Mouse (Mus musculus): ENCODE results near the gene Tspan33. TPM values are rescaled to one million over a fixed set of nuclear protein-coding genes. Genes with fewer than 3 reads are reported as not detected.
"Not testable (repeated sequence)": the region's sequence is repeated elsewhere in the genome, so short reads cannot be mapped to it uniquely, and the experiment has no call there.

Tspan33 gene
- polyA plus RNA-seq, 1 experiment from 2014 or later: 0.98 TPM

DNA sequence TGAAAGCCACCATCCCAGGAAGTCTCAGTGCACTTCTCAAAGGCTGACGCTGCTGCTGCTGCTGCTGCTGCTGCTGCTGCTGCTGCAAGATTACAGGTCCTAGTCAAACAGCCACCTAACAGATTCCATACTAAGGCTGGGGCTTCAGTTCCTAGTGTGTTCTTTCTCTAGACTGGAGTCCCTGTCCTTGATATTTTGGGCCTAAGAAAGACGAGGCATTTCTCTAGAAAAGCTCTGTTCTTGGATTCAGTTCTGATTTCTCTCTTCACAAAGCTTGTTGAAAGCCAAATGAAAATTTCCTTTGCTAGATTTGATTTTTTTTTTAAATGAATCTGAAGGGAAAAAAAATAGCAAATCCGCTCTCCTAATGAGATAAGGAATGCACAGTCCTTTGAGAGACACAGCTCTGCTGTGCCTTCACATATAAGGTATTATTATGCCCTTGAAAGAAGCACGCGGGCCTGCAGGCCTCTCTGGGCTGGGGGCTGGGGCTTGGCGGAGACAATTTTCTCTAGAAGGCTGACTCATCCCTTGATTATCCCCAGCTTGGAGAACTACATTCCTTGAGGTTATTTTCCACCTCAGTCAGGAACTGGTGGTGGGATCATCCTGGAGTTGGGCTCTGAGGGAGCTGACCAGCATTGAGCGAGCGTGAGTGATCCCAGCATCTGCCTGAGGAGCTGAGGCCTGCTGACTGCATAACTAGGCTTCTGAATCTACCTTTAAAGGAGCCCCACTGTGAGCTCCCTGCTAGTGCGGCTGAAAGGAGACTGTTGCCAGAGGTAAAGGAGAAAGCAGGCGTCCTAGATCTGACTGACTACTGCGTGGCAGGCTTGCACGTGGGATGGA, 21.2 kb upstream of the Tspan33 start:
- Histone ChIP-seq H3K4me1 (ENCODE audit: control insufficient read depth, insufficient read depth, low read length) (peaks cover 3% of the 10 kb centered on the region; the same call in 1 of the 2 replicates), H3K36me3 (ENCODE audit: control insufficient read depth, insufficient read depth, low read length) (no peaks in the 10 kb centered on the region), H3K9ac (ENCODE audit: low read depth, low read length) (no peak overlapping the region), H3K9me3 (ENCODE audit: control insufficient read depth, low read length) (no peaks in the 10 kb centered on the region), H3K4me2 (ENCODE audit: low read depth, low read length) (no peak overlapping the region), H3K27me3 (replicated peaks; ENCODE audit: control insufficient read depth, insufficient read depth, low read length) (no peaks in the 10 kb centered on the region), H3K4me3 (ENCODE audit: low read length) (no peak overlapping the region), H3K27ac (ENCODE audit: low read length) (peak overlapping the region; percentile 23; the same call in 1 of the 2 replicates)
- peak; percentile 38; the same call in 1 of the 2 replicates for ATAC-seq
- 37% methylated on average over 12 of the region's 12 CpGs for WGBS

- no peaks in the 10 kb centered on the region for H3K27me3 ChIP-seq (replicated peaks; ENCODE audit: control insufficient read depth, insufficient read depth, low read length)
- no peaks in the 10 kb centered on the region for H3K36me3 ChIP-seq (ENCODE audit: control insufficient read depth, insufficient read depth, low read length)
- WGBS: 47% methylated on average over 2 of the region's 2 CpGs
- H3K9ac ChIP-seq (ENCODE audit: low read depth, low read length): no peak overlapping the region
- peaks cover 3% of the 10 kb centered on the region; the same call in 1 of the 2 replicates for H3K4me1 ChIP-seq (ENCODE audit: control insufficient read depth, insufficient read depth, low read length)
- H3K9me3 ChIP-seq (ENCODE audit: control insufficient read depth, low read length): no peaks in the 10 kb centered on the region
- no peak overlapping the region for H3K27ac ChIP-seq (ENCODE audit: low read length)
- no peak overlapping the region for H3K4me2 ChIP-seq (ENCODE audit: low read depth, low read length)
- no peak for ATAC-seq
- H3K4me3 ChIP-seq (ENCODE audit: low read length): no peak overlapping the region
Observed at GRCm38 (mm10) chr6:29673739-29674138, 20.3 kb upstream of the Tspan33 start.

DNA sequence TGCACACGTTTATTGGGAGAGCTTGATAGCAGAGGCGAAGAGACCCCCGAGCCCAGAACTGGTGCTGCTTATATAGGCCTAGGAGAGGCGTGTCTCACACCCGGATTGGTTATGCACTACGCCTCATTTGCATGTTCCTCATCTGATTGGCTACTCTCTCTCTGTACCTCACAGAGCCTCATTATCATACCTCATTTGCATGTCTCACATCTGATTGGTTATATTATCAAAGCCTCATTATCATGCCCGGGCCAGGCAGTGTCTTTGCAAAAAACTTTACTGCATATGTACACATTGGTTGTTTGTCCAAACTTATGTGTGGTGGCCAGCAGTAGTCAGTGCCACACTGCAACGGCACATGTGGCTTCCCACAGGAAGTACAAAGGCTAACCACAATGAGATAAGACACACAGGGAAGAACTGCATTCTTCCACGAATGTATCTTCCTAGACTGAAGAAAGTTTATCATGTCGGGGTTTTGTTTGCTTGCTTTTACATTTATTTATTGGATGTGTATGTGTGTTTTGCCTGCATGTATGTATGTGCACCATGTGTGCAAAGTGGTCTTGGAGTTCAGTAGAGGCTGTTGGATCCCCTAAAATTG, 14.0 kb upstream of the Tspan33 start:
- H3K27me3 ChIP-seq (replicated peaks; ENCODE audit: control insufficient read depth, insufficient read depth, low read length); ATAC-seq; H3K9me3 ChIP-seq (ENCODE audit: control insufficient read depth, low read length); H3K27ac ChIP-seq (ENCODE audit: low read length); H3K36me3 ChIP-seq (ENCODE audit: control insufficient read depth, insufficient read depth, low read length); H3K4me3 ChIP-seq (ENCODE audit: low read length); H3K4me2 ChIP-seq (ENCODE audit: low read depth, low read length); H3K9ac ChIP-seq (ENCODE audit: low read depth, low read length); H3K4me1 ChIP-seq (ENCODE audit: control insufficient read depth, insufficient read depth, low read length): not testable (repeated sequence)
- WGBS: 87% methylated on average over 9 of the region's 10 CpGs

DNA sequence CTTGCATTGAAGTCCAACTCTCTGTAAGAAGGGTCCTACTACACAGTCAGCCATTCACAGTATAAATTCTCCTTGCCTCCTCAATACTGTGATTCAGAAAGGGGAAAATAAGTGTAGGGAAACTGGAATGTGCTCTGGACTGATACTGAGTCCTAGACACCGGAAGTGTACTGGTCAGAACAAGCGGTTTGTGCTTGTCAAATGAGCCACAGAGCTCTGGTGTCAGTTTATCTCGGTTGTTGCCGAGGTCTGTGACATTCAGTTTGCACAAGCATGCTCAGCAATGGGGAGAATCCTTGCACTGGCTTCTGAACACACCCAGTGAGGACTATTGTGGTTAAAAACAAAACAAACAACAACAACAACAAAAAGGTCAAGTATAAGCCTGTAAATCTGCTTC, 12.2 kb upstream of the Tspan33 start:
- Histone ChIP-seq H3K4me3 (ENCODE audit: low read length) (no peak overlapping the region), H3K9ac (ENCODE audit: low read depth, low read length) (no peak overlapping the region), H3K4me2 (ENCODE audit: low read depth, low read length) (no peak overlapping the region), H3K27ac (ENCODE audit: low read length) (no peak overlapping the region), H3K4me1 (ENCODE audit: control insufficient read depth, insufficient read depth, low read length) (no peaks in the 10 kb centered on the region), H3K36me3 (ENCODE audit: control insufficient read depth, insufficient read depth, low read length) (no peaks in the 10 kb centered on the region), H3K27me3 (replicated peaks; ENCODE audit: control insufficient read depth, insufficient read depth, low read length) (no peaks in the 10 kb centered on the region), H3K9me3 (ENCODE audit: control insufficient read depth, low read length) (no peaks in the 10 kb centered on the region)
- 68% methylated on average over 4 of the region's 4 CpGs for WGBS
- ATAC-seq: no peak

GRCm38 (mm10) chr6:29684686-29685085, 9.3 kb upstream of the Tspan33 start:
- 74% methylated on average over 4 of the region's 4 CpGs for WGBS
- Histone ChIP-seq H3K36me3 (ENCODE audit: control insufficient read depth, insufficient read depth, low read length) (no peaks in the 10 kb centered on the region), H3K27me3 (replicated peaks; ENCODE audit: control insufficient read depth, insufficient read depth, low read length) (no peaks in the 10 kb centered on the region), H3K4me1 (ENCODE audit: control insufficient read depth, insufficient read depth, low read length) (no peaks in the 10 kb centered on the region), H3K9ac (ENCODE audit: low read depth, low read length) (no peak overlapping the region), H3K27ac (ENCODE audit: low read length) (no peak overlapping the region), H3K4me2 (ENCODE audit: low read depth, low read length) (no peak overlapping the region), H3K4me3 (ENCODE audit: low read length) (no peak overlapping the region), H3K9me3 (ENCODE audit: control insufficient read depth, low read length) (no peaks in the 10 kb centered on the region)
- ATAC-seq: no peak

- H3K27ac ChIP-seq (ENCODE audit: low read length): no peak overlapping the region
- no peaks in the 10 kb centered on the region for H3K27me3 ChIP-seq (replicated peaks; ENCODE audit: control insufficient read depth, insufficient read depth, low read length)
- ATAC-seq: no peak
- no peaks in the 10 kb centered on the region for H3K36me3 ChIP-seq (ENCODE audit: control insufficient read depth, insufficient read depth, low read length)
- H3K9ac ChIP-seq (ENCODE audit: low read depth, low read length): no peak overlapping the region
- WGBS: 84% methylated on average over 4 of the region's 4 CpGs
- H3K4me3 ChIP-seq (ENCODE audit: low read length): no peak overlapping the region
- H3K9me3 ChIP-seq (ENCODE audit: control insufficient read depth, low read length): no peaks in the 10 kb centered on the region
- H3K4me1 ChIP-seq (ENCODE audit: control insufficient read depth, insufficient read depth, low read length): no peaks in the 10 kb centered on the region
- no peak overlapping the region for H3K4me2 ChIP-seq (ENCODE audit: low read depth, low read length)
Observed at GRCm38 (mm10) chr6:29685952-29686351, 8.1 kb upstream of the Tspan33 start.

DNA sequence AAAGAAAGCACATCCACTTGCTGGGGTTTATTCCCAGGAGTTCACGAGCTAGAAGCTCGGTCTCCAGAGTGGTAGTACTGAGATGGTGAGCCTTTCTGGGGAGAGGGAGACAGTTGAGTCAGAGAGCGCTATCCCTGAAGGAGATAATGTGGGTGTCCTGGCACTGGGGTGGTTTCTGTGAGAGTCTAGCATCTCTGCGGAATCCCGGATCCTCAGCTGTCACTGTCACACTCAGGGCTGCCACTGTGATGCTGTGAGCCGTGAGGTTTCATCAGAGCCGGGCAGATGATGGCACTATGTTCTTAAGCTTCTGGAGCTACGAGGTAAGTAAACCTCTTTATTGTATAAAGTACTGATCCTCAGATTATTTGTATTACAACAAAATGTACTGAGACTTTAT, 4.6 kb upstream of the Tspan33 start:
- H3K36me3 ChIP-seq (ENCODE audit: control insufficient read depth, insufficient read depth, low read length): no peaks in the 10 kb centered on the region
- no peak for ATAC-seq
- H3K4me1 ChIP-seq (ENCODE audit: control insufficient read depth, insufficient read depth, low read length): peaks cover 3% of the 10 kb centered on the region; the same call in 1 of the 2 replicates
- WGBS: 73% methylated on average over 8 of the region's 8 CpGs
- no peak overlapping the region for H3K4me2 ChIP-seq (ENCODE audit: low read depth, low read length)
- H3K4me3 ChIP-seq (ENCODE audit: low read length): no peak overlapping the region
- H3K27me3 ChIP-seq (replicated peaks; ENCODE audit: control insufficient read depth, insufficient read depth, low read length): peaks cover 4% of the 10 kb centered on the region; the same call in 1 of the 2 replicates
- no peak overlapping the region for H3K9ac ChIP-seq (ENCODE audit: low read depth, low read length)
- H3K27ac ChIP-seq (ENCODE audit: low read length): no peak overlapping the region
- no peaks in the 10 kb centered on the region for H3K9me3 ChIP-seq (ENCODE audit: control insufficient read depth, low read length)

GRCm38 (mm10) chr6:29694375-29695289, 610 bp downstream of the Tspan33 start:
- Histone ChIP-seq H3K9me3 (ENCODE audit: control insufficient read depth, low read length) (no peaks in the 10 kb centered on the region), H3K36me3 (ENCODE audit: control insufficient read depth, insufficient read depth, low read length) (no peaks in the 10 kb centered on the region), H3K27ac (ENCODE audit: low read length) (no peak overlapping the region), H3K27me3 (replicated peaks; ENCODE audit: control insufficient read depth, insufficient read depth, low read length) (peaks cover 4% of the 10 kb centered on the region; the same call in 1 of the 2 replicates), H3K4me1 (ENCODE audit: control insufficient read depth, insufficient read depth, low read length) (peaks cover 4% of the 10 kb centered on the region; the same call in 1 of the 2 replicates), H3K9ac (ENCODE audit: low read depth, low read length) (peak overlapping the region; percentile 80), H3K4me3 (ENCODE audit: low read length) (peak overlapping the region; percentile 72), H3K4me2 (ENCODE audit: low read depth, low read length) (peak overlapping the region; percentile 99)
- 9% methylated on average over 34 of the region's 35 CpGs for WGBS
- ATAC-seq: peak; percentile 27

GRCm38 (mm10) chr6:29695290-29695674, 1.3 kb downstream of the Tspan33 start:
- H3K4me2 ChIP-seq (ENCODE audit: low read depth, low read length): no peak overlapping the region
- H3K4me1 ChIP-seq (ENCODE audit: control insufficient read depth, insufficient read depth, low read length): peaks cover 4% of the 10 kb centered on the region; the same call in 1 of the 2 replicates
- H3K36me3 ChIP-seq (ENCODE audit: control insufficient read depth, insufficient read depth, low read length): no peaks in the 10 kb centered on the region
- ATAC-seq: no peak
- H3K4me3 ChIP-seq (ENCODE audit: low read length): no peak overlapping the region
- no peak overlapping the region for H3K9ac ChIP-seq (ENCODE audit: low read depth, low read length)
- no peaks in the 10 kb centered on the region for H3K9me3 ChIP-seq (ENCODE audit: control insufficient read depth, low read length)
- H3K27ac ChIP-seq (ENCODE audit: low read length): no peak overlapping the region
- peaks cover 4% of the 10 kb centered on the region; the same call in 1 of the 2 replicates for H3K27me3 ChIP-seq (replicated peaks; ENCODE audit: control insufficient read depth, insufficient read depth, low read length)
- WGBS: 56% methylated on average over 3 of the region's 3 CpGs

Data from intestine, embryonic 16.5 days (tissue).